Mouse (Mus musculus): ENCODE results near the gene Odf3l1. TPM values are rescaled to one million over a fixed set of nuclear protein-coding genes. Genes with fewer than 3 reads are reported as not detected.
"Not testable (repeated sequence)": the region's sequence is repeated elsewhere in the genome, so short reads cannot be mapped to it uniquely, and the experiment has no call there.

The Odf3l1 gene
- not detected in 3 replicates for total RNA-seq (2017)

DNA sequence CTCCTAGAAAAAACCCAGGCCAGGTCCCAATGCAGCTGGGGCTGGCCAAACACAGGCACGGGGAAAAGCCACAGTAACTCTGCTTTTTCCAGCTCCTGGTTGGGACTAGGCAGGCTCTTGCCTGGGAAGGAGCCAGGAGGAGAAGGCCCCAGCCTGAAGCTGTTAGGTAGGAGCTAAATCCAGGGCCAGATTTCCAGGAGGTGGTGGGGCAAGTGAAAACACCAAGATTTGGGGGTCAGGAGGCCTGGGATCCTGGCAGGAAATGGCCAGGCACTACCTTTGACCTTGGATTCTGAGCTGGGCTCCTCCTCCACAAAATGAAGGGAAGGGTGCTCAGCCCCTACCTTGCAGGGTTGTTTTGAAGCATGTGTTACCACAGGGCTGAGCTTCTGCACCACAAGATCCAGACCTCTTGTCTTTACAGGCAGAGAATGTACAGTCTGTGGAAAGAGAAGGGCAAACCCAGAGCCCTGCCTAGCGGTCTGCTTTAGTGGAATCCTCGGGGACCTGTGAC, at the start of gene Odf3l1:
TSS of gene Odf3l1 (minus strand) at position 464 of the 514 bp plus-strand sequence.
- ATAC-seq (replicated peaks; ENCODE audit: insufficient number of reproducible peaks, low FRiP score, low TSS enrichment, poor library complexity, severe bottlenecking) = no peak

DNA sequence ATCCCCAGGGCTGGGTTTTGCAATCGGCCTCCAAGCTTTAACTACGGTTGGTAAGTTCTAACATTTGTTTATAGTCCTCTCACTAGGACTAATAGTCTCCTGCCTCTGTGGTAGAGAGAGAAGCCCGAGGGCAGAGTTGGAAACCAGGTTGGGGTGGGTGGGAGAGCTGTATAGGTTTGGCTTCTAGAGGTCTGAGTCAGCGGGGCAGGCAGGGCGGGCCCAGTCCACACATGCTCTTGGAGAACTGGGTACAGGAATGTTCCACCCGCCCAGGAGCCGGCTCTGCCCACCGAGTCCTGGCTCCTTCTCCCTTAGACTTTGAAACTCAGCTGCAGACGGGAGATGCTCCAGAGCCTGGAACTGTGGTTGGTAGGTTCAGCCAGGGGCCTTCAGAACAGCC, 49.5 kb upstream of the Odf3l1 start:
- no peak for ATAC-seq (replicated peaks; ENCODE audit: insufficient number of reproducible peaks, low FRiP score, low TSS enrichment, poor library complexity, severe bottlenecking)

DNA sequence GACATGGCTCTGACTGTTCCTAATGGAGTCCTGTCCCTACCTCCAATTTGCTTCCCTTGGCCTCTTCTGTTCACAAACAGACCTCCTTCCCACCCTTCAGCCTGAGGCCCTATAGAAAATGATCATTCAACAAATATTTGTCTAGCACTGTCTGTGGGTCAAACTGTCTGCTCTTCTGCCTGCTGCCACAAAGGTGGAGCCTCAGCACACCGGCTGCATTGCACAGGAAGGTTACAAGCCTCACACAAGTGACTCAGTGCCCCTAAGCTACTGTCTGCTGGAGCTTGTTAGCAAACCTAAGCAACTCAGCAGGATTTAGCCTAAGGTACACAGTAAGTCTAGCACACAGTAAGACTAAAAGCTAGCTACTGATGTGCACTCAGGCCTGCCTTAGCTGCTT, 46.5 kb upstream of the Odf3l1 start:
- ATAC-seq (replicated peaks; ENCODE audit: insufficient number of reproducible peaks, low FRiP score, low TSS enrichment, poor library complexity, severe bottlenecking) = no peak

DNA sequence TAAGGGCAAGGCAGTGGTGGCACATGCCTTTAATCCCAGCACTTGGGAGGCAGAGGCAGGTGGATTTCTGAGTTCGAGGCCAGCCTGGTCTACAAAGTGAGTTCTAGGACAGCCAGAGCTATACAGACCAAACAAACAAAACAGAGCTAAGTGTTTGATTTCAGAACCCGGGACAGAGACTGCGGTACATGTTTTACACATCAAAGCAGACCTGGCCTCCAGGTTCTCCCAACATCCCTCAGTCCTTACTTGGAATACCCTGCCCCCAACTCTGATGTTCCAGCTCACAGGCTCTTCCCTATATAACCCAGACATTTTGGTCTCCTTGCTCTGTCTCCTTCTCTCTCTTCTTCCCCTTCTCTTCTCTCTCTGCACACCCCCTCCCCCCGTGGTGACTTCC, 45.5 kb upstream of the Odf3l1 start:
- not testable (repeated sequence) for ATAC-seq (replicated peaks; ENCODE audit: insufficient number of reproducible peaks, low FRiP score, low TSS enrichment, poor library complexity, severe bottlenecking)

DNA sequence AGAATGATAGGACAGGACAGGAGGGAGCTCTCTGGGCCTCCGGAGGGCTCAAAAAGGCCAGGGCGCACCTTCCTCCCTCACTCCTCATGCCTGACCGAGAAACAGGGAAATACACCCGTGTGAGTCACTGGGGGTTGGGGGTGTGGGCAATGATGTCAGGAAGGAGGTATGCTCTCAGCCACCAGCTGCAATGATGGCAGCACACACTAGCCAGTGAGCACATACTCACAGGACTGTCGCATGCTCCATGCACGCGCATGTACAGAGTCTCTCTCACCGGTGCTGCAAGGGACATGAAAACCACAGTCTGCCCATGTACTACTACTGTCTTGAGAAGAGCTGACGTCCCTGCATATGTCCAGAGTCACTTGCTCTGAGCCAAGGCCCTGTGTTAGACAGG, 43.1 kb upstream of the Odf3l1 start:
- 0 out of 2 replicates have a peak, but pooled peaks have one; percentile 17 for ATAC-seq (replicated peaks; ENCODE audit: insufficient number of reproducible peaks, low FRiP score, low TSS enrichment, poor library complexity, severe bottlenecking)

DNA sequence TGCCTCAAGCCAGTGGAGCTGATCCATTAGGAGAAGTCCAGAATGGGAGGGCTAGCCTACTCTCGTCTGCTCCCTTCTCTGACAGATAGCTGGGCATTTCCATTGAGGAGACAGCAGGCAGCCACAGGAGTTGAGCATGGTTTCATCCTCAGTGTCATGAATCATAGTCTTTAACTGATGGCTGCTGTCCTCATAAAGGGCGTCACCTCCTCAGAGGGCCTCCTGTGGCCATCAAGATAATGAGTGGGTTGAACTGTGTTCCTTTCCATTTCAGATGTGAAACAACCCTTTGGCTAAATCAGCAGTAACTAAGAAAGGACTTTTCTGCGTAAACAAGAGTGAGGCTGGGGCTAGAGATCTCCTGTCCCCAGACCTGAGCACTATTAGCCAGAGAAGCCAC, 39.2 kb upstream of the Odf3l1 start:
- no peak for ATAC-seq (replicated peaks; ENCODE audit: insufficient number of reproducible peaks, low FRiP score, low TSS enrichment, poor library complexity, severe bottlenecking)

DNA sequence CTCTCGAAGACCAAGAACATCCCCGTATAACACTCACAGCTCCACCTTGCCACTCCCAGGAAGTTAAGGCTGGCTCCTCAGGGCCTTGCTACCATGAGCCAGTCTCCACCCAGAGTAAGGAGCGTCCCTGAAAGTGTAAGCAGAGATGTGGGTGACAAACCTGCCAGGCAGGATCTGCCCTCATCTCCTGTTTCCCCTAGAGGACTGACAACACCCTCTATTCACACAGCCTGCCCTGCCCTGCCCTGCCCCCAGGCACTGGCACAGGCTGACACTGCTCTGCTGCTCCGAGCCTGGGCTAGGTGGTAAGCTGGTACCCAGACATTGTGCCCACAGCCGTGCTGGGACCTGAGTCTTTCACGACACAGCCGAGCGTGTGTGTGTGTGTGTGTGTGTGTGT, 36.7 kb upstream of the Odf3l1 start:
- ATAC-seq (replicated peaks; ENCODE audit: insufficient number of reproducible peaks, low FRiP score, low TSS enrichment, poor library complexity, severe bottlenecking) = no peak

DNA sequence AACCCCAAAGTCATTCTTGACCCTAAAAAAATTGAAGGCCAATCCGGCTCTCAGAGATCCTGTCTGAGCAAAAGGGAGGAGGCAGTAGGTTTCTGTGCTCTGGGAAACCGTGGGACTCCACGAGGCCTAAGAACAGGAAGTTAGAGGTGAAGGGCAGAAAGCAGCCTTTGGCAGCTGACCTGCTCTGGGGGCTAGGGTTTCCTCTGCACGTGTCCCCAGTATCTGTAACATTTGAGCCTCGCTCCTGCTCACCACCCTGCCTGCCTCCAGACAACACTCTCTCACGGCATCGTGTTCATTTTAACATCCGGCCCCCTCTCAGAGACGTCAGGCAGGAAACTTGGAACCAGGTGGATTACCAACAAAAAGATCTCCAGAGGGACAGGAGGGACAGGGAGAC, 36.1 kb upstream of the Odf3l1 start:
- ATAC-seq (replicated peaks; ENCODE audit: insufficient number of reproducible peaks, low FRiP score, low TSS enrichment, poor library complexity, severe bottlenecking) = no peak

DNA sequence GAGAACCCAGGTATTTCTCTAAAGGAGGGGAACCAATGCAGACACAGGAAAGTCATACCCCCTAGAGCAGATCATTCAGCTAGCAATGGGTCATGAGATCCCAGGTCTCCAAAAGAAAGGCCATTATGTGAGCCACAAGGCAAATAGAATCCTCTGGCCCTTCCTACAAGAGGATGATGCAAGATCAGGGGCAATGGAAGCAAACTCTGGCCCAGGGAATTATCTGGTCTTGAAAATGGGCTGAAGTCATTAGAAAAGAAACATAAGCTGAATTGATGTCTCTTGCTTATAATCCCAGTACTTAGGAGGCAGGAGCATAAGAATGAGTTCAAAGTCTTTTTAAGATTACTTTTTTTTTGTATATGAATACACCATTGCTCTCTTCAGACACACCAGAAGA, 35.6 kb upstream of the Odf3l1 start:
- ATAC-seq (replicated peaks; ENCODE audit: insufficient number of reproducible peaks, low FRiP score, low TSS enrichment, poor library complexity, severe bottlenecking) = no peak

DNA sequence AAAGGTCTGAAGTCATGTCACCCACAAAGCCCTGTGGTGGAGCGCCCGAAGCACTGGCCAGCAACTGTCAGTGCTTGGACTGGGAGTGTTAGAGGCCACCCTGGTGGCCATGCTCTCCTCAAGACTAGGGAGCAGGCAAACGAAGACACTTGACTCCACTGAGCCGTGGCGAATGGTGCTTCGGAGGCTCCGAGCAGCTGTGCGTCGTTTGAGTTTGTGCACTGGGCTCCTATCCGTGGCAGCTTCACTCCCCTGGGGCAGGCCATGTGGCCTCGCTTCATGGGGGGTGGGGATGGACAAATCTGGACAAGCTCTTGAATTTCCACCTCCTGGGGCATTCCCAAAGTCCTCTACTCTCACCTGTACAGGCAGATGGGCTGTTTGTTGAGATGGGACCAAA, 34.9 kb upstream of the Odf3l1 start:
- ATAC-seq (replicated peaks; ENCODE audit: insufficient number of reproducible peaks, low FRiP score, low TSS enrichment, poor library complexity, severe bottlenecking) = no peak

DNA sequence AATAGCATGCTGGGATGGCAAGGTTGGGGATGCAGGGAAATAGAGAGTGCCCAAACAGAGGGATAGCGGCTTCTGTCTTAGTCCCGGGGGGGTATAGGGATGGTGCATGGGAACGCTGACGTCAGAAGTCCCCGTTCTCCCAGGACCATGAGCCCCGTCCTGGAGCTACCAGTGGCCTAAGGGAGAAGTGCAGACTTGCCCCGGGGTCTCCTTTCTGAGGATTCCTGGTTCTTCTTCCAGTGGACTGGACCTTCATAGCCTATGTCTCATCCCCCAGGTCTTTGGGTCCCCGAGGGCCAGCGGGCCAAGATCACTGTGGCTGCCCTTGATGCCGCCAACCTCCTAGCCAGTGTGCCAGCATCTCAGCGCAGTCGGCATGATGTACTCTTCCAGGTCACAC, 32.3 kb upstream of the Odf3l1 start:
- ATAC-seq (replicated peaks; ENCODE audit: insufficient number of reproducible peaks, low FRiP score, low TSS enrichment, poor library complexity, severe bottlenecking) = no peak

DNA sequence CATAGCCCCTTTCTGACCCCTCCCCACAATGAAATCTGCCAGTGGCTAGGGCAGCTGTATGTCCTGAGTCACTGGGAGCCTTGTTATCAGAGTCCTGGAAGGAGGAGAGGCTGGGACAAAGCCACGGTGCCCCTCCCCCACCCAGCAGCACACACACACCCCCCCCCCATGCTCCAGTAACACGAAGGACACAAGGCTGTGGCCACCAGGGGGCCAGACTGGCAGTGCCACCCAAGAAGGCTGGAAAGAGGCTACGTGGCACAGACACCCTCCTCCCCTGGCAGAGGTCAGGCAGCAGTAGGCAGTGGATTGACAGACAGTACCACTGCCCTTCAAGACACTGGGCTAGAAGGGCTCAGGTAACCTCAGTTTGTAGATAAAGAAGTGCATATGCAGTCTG, 29.5 kb upstream of the Odf3l1 start:
- ATAC-seq (replicated peaks; ENCODE audit: insufficient number of reproducible peaks, low FRiP score, low TSS enrichment, poor library complexity, severe bottlenecking) = no peak

DNA sequence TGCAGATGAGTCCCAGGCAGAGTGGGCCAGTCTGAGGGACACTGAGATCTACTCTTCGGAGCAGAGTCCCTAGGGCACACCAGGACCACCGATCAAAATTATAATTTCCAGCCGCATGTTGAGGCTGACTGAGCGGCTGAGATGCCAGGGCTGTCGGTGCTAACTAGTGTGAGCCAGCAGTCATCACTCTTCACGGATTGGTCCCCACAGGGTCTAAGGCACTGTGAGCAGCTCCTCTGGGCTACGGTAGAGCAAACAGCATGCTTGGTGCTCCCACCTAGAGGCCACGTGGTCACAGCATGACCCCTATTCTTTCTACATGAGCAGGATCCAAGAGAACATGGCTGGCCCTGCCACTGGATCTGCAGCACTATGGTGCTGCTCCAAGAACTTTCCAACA, 28.8 kb upstream of the Odf3l1 start:
- ATAC-seq (replicated peaks; ENCODE audit: insufficient number of reproducible peaks, low FRiP score, low TSS enrichment, poor library complexity, severe bottlenecking) = no peak

DNA sequence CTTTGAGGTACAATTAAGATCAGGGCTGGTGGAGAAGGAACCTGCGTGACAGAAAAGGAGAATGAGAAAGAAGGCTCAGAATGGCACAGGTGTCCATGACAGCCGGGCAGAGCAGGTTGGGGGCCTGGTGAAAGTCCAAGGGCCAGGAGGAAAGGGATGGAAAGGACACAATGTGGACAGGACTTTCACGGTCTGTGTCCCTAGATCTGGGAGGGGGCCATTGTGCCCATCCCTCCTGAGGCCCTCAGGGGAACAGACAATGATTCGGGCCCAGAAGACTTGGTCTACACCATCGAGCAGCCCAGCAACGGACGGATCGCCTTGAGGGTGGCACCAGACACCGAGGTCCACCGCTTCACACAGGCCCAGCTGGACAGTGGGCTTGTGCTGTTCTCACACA, 27.6 kb upstream of the Odf3l1 start:
- ATAC-seq (replicated peaks; ENCODE audit: insufficient number of reproducible peaks, low FRiP score, low TSS enrichment, poor library complexity, severe bottlenecking) = no peak

DNA sequence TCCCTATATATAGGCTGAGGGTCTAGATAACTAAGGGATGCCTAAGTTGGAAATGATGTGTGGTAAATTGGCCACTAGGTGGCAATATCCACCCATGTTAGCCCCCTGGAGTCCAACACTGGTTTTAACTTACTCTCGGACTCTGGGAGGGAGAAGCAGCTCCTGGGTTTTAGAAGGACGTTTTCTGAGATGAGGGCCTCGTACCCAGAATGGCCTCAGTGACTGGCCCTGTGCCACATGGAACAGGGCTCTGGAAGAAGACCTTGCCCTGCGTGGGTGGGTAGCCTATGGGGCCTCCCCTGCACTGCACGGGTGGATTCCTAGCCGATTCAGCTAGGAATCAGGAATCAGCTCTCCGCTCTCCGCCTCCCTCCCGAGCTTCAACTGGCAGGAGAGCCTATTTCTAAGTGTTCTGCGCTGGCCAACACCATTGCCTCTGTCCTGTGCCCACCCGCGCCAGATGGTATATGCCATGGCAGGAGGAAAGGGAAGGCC, 27.1 kb upstream of the Odf3l1 start:
- no peak for ATAC-seq (replicated peaks; ENCODE audit: insufficient number of reproducible peaks, low FRiP score, low TSS enrichment, poor library complexity, severe bottlenecking)

DNA sequence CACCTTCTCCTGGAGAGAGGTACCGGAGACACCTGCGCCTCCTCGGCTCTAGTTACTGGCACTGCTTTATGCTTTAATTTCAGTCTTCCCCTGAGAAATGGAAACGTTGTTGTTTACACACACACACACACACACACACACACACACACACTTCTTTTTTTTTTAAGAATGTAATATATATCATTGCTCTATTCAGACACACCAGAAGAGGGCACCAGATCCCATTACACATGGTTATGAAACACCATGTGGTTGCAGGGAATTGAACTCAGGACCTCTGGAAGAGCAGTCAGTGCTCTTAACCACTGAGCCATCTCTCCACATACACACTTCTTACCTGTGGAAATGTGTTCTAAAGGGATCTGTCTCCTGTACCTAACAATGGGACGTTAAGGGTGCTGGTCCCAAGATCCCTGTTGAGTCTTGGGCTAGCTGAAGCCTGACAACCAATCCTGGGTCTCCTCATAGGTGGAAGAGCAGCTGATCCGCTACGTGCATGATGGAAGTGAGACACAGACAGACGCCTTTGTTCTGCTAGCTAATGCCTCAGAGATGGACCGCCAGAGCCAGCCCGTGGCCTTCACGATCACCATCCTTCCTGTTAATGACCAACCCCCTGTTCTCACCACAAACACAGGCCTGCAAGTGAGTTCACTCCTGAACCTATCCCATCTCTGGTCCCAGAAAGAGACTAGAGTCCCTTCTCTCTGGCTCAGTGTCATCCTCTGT, 26.2 kb upstream of the Odf3l1 start:
- no peak for ATAC-seq (replicated peaks; ENCODE audit: insufficient number of reproducible peaks, low FRiP score, low TSS enrichment, poor library complexity, severe bottlenecking)

DNA sequence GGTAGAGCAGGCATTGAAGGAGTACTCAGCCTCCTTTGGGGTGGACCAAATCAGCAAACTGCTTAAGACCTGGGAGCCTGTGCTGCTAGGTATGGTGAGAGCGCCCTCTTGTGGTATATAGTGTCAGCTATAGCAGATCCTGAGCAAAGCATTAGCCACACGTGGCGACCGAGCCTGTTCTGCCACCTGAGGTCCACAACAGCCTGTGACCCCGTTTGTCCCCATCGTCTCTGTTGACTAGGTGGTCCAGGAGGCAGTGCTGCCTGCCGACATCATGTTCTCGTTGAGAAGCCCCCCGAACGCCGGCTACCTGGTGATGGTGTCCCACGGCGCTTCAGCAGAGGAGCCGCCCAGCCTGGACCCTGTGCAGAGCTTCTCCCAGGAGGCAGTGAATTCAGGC, 25.3 kb upstream of the Odf3l1 start:
- 0 out of 2 replicates have a peak, but pooled peaks have one; percentile 52 for ATAC-seq (replicated peaks; ENCODE audit: insufficient number of reproducible peaks, low FRiP score, low TSS enrichment, poor library complexity, severe bottlenecking)

DNA sequence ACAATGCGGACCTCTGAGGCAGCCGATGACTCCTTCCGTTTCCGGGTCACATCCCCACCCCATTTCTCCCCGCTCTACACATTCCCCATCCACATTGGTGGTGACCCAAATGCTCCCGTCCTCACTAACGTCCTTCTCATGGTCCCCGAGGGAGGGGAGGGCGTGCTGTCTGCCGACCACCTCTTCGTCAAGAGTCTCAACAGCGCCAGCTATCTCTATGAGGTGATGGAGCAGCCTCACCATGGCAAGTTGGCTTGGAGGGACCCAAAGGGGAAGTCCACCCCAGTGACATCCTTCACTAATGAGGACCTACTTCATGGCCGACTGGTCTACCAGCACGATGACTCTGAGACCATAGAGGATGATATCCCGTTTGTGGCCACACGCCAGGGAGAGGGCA, 23.1 kb upstream of the Odf3l1 start:
- ATAC-seq (replicated peaks; ENCODE audit: insufficient number of reproducible peaks, low FRiP score, low TSS enrichment, poor library complexity, severe bottlenecking) = no peak

DNA sequence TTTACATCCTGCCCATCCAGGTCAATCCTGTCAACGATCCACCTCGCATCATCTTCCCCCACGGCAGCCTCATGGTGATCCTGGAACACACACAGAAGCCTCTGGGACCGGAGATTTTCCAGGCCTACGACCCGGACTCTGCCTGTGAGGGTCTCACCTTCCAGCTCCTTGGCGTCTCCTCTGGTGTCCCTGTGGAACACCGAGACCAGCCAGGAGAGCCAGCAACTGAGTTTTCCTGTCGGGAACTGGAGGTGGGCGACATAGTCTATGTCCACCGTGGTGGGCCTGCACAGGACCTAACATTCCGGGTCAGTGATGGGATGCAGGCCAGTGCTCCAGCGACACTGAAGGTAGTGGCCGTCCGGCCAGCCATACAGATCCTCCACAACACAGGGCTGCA, 22.1 kb upstream of the Odf3l1 start:
- ATAC-seq (replicated peaks; ENCODE audit: insufficient number of reproducible peaks, low FRiP score, low TSS enrichment, poor library complexity, severe bottlenecking) = no peak

DNA sequence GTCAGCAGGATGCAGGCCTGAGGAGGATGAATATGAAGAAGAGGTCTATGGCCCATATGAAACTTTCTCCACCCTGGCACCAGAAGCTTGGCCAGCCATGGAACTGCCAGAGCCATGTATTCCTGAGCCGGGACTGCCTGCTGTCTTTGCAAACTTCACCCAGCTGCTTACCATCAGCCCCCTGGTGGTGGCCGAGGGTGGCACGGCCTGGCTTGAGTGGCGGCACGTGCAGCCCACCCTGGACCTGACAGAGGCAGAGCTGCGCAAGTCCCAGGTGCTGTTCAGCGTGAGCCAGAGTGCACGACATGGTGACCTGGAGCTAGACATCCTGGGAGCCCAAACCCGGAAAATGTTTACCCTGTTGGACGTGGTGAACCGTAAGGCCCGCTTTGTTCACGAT, 21.6 kb upstream of the Odf3l1 start:
- ATAC-seq (replicated peaks; ENCODE audit: insufficient number of reproducible peaks, low FRiP score, low TSS enrichment, poor library complexity, severe bottlenecking) = no peak

DNA sequence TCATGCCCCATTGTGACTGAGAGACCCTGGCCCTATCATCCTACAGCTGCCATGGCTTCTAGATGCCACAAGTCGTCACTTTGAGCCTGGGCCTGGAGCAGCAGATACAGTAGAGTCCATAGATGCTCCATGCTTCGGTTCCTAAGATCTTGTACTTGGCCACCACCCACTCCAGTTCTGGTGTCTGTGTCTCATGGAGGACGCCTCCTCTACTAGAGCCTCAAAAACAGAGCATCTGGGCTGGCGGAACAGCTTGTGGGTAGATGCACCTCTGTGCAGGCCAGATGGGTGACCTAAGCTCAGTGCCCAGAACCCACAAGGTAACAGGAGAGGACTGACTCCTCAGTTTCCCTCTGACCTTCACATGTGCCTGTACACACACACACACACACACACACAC, 19.8 kb upstream of the Odf3l1 start:
- no peak for ATAC-seq (replicated peaks; ENCODE audit: insufficient number of reproducible peaks, low FRiP score, low TSS enrichment, poor library complexity, severe bottlenecking)

All from monocyte, adult 5-6 weeks (primary cell).